Mouse (Mus musculus) ES-E14 (cell line): ENCODE measurements at regions not wholly inside any gene's neighbourhood (a gene's known extent, or its start where the extent isn't known, plus 50 kb on each side); places are given as distances from the start of the nearest gene placed in this dataset.

ENCODE experiments used
- DNase-seq: peaks from one replicate; pipeline ENCODE4 v3.0.0-alpha.2; 2013; ENCODE audit warnings: low read depth, low spot score
- H3K27ac ChIP-seq: 2 replicates; pipeline ENCODE4 v1.5.1; 2012; ENCODE audit warnings: low read depth, mild to moderate bottlenecking, low read length, moderate library complexity, mixed read lengths; ENCODE audit not compliant: poor library complexity, insufficient read depth, severe bottlenecking
- H3K36me3 ChIP-seq: 2 replicates; pipeline ENCODE4 v1.6.1; 2012; ENCODE audit warnings: mild to moderate bottlenecking, low read length, moderate library complexity, mixed read lengths; ENCODE audit not compliant: control insufficient read depth, poor library complexity, insufficient read depth, severe bottlenecking
- H3K4me1 ChIP-seq, 2 experiments: fragments of 150-350 bp in 1 of 2; sonication (generic) in 1 of 2; 2 replicates each; pipeline ENCODE4 v1.6.1; 2012; ENCODE audit warnings: low read length in 2 of 2, mild to moderate bottlenecking in 1 of 2, mixed read lengths in 1 of 2; ENCODE audit not compliant: control insufficient read depth in 2 of 2, insufficient read depth in 2 of 2, poor library complexity in 1 of 2
- H3K4me3 ChIP-seq, 2 experiments: fragments of 150-350 bp in 1 of 2; sonication (generic) in 1 of 2; 2 replicates each; pipeline ENCODE4 v1.5.1; 2012; ENCODE audit warnings: low read length in 2 of 2, low read depth in 1 of 2, mild to moderate bottlenecking in 1 of 2, mixed read lengths in 1 of 2; ENCODE audit not compliant: insufficient read depth in 1 of 2, poor library complexity in 1 of 2, severe bottlenecking in 1 of 2
- H3K9ac ChIP-seq: 2 replicates; pipeline ENCODE4 v1.6.1; 2012; ENCODE audit warnings: low read depth, mild to moderate bottlenecking, low read length, mixed read lengths; ENCODE audit not compliant: poor library complexity, insufficient read depth, severe bottlenecking
- H3K9me3 ChIP-seq: fragments of 150-350 bp; sonication (generic); 2 replicates; pipeline ENCODE4 v1.6.1; 2012; ENCODE audit warnings: low read depth, mild to moderate bottlenecking, low read length; ENCODE audit not compliant: control insufficient read depth, insufficient read depth
- CHD2 ChIP-seq: IDR thresholded peaks from 2 replicates; pipeline ENCODE4 v1.6.1; 2014; ENCODE audit warnings: mild to moderate bottlenecking, low read depth, low read length, inconsistent platforms
- HCFC1 ChIP-seq: IDR thresholded peaks from 2 replicates; pipeline ENCODE4 v1.6.1; 2012; ENCODE audit warnings: low read length, inconsistent platforms, borderline replicate concordance; ENCODE audit not compliant: insufficient read depth
- MAFK ChIP-seq: IDR thresholded peaks from 2 replicates; pipeline ENCODE4 v1.6.1; 2014; ENCODE audit warnings: mild to moderate bottlenecking, low read depth, low read length, inconsistent platforms; ENCODE audit not compliant: insufficient read depth
- ZC3H11A ChIP-seq: IDR thresholded peaks from 2 replicates; pipeline ENCODE4 v1.6.1; 2012; ENCODE audit warnings: low read depth, mild to moderate bottlenecking, inconsistent platforms, low read length, borderline replicate concordance
- ZNF384 ChIP-seq: IDR thresholded peaks from 2 replicates; pipeline ENCODE4 v1.6.1; 2012; ENCODE audit warnings: low read depth, low read length, inconsistent platforms
- in situ Hi-C, 2 experiments: fragments of 600-800 bp; cut with MboI; formaldehyde crosslinking; loops; one replicate each; pipeline ENCODE4 v1.15.1; 2025; ENCODE audit warnings: low sequenced_read_pairs in 2 of 2, inconsistent platforms in 1 of 2; ENCODE audit not compliant: unreplicated experiment in 2 of 2

GRCm38 (mm10) chr8:126655565-126655964 is 61.8 kb upstream of the Irf2bp2 start:
- H3K4me3 ChIP-seq: no peak overlapping the region
- no peaks in the 10 kb centered on the region for H3K9me3 ChIP-seq
- in situ Hi-C loops: no loop called here
- H3K9ac ChIP-seq: no peak overlapping the region
- no peak overlapping the region for H3K27ac ChIP-seq
- DNase-seq: no peak
- no peak for TF ChIP-seq ZC3H11A
- TF ChIP-seq HCFC1: no peak
- TF ChIP-seq ZNF384: no peak
- TF ChIP-seq MAFK: no peak
- TF ChIP-seq CHD2: no peak
- H3K4me1 ChIP-seq: no peaks in the 10 kb centered on the region
- H3K36me3 ChIP-seq: no peaks in the 10 kb centered on the region

DNA sequence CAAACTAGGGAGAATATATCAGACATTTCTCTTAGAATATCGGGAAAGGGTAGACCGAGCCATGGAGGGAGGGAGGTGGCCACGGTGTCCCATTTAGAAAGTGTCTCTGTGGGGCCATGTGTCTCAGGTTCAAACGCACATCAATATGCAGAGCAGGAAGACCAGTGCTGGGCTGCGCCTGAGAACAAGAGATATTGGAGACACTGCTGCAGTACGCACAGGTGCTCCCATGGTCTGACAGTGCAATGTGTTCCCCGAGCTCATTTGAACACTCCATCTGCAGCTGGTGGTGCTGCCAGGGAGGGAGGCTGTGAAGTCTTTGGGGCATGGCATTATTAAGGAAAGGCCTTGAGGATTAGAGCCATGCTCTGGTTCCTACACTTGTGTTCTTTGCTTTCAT is 60.6 kb upstream of the Irf2bp2 start:
- Histone ChIP-seq H3K9ac (no peak overlapping the region), H3K27ac (no peak overlapping the region), H3K9me3 (no peaks in the 10 kb centered on the region), H3K36me3 (no peaks in the 10 kb centered on the region), H3K4me1 (no peaks in the 10 kb centered on the region), H3K4me3 (no peak overlapping the region)
- DNase-seq: no peak
- in situ Hi-C loops: no loop called here
- TF ChIP-seq HCFC1 (no peak), CHD2 (no peak), MAFK (no peak), ZC3H11A (no peak), ZNF384 (no peak)

- in situ Hi-C loops: no loop called here
- no peak overlapping the region for H3K9ac ChIP-seq
- no peaks in the 10 kb centered on the region for H3K4me1 ChIP-seq
- no peak overlapping the region for H3K4me3 ChIP-seq
- TF ChIP-seq ZNF384: no peak
- TF ChIP-seq ZC3H11A: no peak
- no peak for TF ChIP-seq HCFC1
- TF ChIP-seq MAFK: no peak
- TF ChIP-seq CHD2: no peak
- no peaks in the 10 kb centered on the region for H3K36me3 ChIP-seq
- no peak overlapping the region for H3K27ac ChIP-seq
- no peaks in the 10 kb centered on the region for H3K9me3 ChIP-seq
- DNase-seq: no peak
Measured at GRCm38 (mm10) chr8:126652151-126652550, 58.4 kb upstream of the Irf2bp2 start.

DNA sequence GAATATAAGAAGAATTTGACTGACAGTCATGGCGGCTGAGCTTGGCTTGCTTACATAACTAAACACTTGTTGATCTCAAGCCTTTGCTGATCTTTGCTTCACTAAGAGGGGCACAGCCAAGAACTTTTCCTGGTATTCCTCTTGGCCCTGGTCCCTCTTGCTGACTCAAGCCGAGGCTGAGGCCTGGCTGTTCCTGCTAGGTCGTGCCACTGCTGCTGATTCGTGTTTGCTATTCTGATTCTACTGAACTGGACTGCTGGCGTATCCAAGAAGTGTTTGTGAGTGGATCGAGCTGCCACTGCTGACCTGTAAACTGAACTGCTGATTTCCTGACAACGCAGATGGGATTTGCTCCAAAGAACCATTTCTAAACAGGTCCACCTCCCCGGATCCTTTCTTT is 57.2 kb upstream of the Irf2bp2 start:
- Histone ChIP-seq H3K27ac (no peak overlapping the region), H3K9ac (no peak overlapping the region), H3K9me3 (no peaks in the 10 kb centered on the region), H3K36me3 (no peaks in the 10 kb centered on the region), H3K4me1 (no peaks in the 10 kb centered on the region), H3K4me3 (no peak overlapping the region)
- no peak for DNase-seq
- TF ChIP-seq MAFK (no peak), ZC3H11A (no peak), HCFC1 (no peak), CHD2 (no peak), ZNF384 (no peak)
- in situ Hi-C loops: no loop called here

DNA sequence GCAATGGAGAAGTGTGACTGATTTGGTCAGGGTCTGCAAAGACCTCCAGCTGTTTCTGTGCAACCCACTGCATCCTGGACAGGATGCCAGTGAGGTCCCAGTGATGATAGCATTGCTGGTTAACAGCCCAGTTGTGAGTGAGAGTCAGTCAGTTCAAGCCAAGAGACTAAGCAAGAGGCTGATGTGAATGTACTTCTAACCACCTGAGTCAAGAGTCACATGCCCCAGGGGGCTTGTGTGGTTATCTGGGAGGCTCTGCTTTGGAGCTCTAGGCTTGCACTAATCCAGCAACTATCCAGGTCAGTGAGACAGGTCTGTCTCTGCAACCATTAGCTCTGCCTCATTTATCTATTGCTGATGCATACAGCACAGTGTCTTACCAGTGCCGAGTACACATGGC is 55.5 kb upstream of the Irf2bp2 start:
- in situ Hi-C loops: no loop called here
- no peak overlapping the region for H3K27ac ChIP-seq
- no peak overlapping the region for H3K4me3 ChIP-seq
- H3K36me3 ChIP-seq: no peaks in the 10 kb centered on the region
- TF ChIP-seq HCFC1 (no peak), MAFK (no peak)
- H3K4me1 ChIP-seq: no peaks in the 10 kb centered on the region
- H3K9me3 ChIP-seq: no peaks in the 10 kb centered on the region
- DNase-seq: no peak
- no peak overlapping the region for H3K9ac ChIP-seq
